Mouse (Mus musculus) thymus, adult 2 months (tissue): ENCODE measurements around the gene Oprd1.

ENCODE experiments used
- CTCF ChIP-seq: fragments of 200-500 bp; IDR thresholded peaks from 2 replicates; pipeline ENCODE4 v1.5.1; 2012; ENCODE audit warnings: mild to moderate bottlenecking, control low read depth, low read length, moderate library complexity, borderline replicate concordance; ENCODE audit not compliant: control insufficient read depth, poor library complexity, insufficient read depth; ENCODE audit errors: extremely low read depth
- POLR2A ChIP-seq: fragments of 200-500 bp; IDR thresholded peaks from 2 replicates; pipeline ENCODE4 v1.6.1; 2012; ENCODE audit warnings: mild to moderate bottlenecking, low read length, control low read depth, moderate library complexity; ENCODE audit not compliant: control insufficient read depth, poor library complexity, insufficient read depth; ENCODE audit errors: extremely low read depth

DNA sequence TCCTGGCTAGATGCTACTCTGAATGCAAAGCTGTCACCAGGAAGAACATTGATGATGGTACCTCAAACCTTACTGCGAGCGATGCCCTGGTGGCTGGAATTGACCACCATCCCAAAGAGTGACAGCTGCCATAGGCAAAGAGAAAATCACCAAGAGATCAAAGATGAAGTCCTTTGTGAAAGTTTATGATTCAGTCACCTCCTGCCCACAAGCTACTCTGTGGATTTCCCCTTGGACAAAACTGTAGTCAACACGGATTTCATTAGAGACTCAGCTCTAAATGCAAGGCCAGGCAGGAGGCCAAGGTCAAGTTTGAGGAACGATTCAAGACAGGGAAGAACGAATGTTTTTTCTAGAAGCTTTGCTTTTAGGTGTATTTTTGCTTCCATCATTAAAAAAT is 50.4 kb downstream of the Oprd1 start:
- TF ChIP-seq CTCF (no peak), POLR2A (no peak)
